Mouse (Mus musculus) liver, embryonic 14.5 days (tissue): Measurements from ENCODE around the gene Amotl1. TPM values are rescaled to one million over a fixed set of nuclear protein-coding genes. Genes with fewer than 3 reads are reported as not detected.

Experiments used
- ATAC-seq: fragments of 200-750 bp; cut with Nextera tagmentation; 2 replicates; pipeline ENCODE4 v1.8.0; 2017; ENCODE audit warnings: moderate number of reproducible peaks, mild to moderate bottlenecking, moderate library complexity; ENCODE audit not compliant: insufficient read depth
- DNase-seq, 3 experiments: peaks; one replicate each; pipeline ENCODE4 v3.0.0-alpha.2; 2012 to 2013; ENCODE audit warnings: low read depth in 3 of 3, low spot score in 3 of 3
- H3K27ac ChIP-seq: fragments of 300-500 bp; sonication (generic); 2 replicates; pipeline ENCODE4 v1.5.1; 2014; ENCODE audit warnings: moderate library complexity, mild to moderate bottlenecking, control low read depth, inconsistent platforms
- H3K27me3 ChIP-seq: fragments of 300-500 bp; sonication (generic); 2 replicates; pipeline ENCODE4 v1.6.1; 2014; ENCODE audit warnings: mild to moderate bottlenecking, low read length, moderate library complexity; ENCODE audit not compliant: control insufficient read depth, insufficient read depth
- H3K36me3 ChIP-seq: fragments of 300-500 bp; sonication (generic); replicated peaks from 2 replicates; pipeline ENCODE4 v1.6.1; 2014; ENCODE audit warnings: low read depth; ENCODE audit not compliant: control insufficient read depth, insufficient read depth
- H3K4me1 ChIP-seq, 2 experiments: fragments of 200-500 bp in 1 of 2; fragments of 300-500 bp in 1 of 2; sonication (generic) in 1 of 2; replicated peaks; 2 replicates each; pipeline ENCODE4 v1.6.1; 2012 to 2014; ENCODE audit warnings: antibody characterized with exemption in 1 of 2, inconsistent platforms in 1 of 2, low read length in 1 of 2; ENCODE audit not compliant: control insufficient read depth in 2 of 2, insufficient read depth in 2 of 2
- H3K4me2 ChIP-seq: fragments of 300-500 bp; sonication (generic); 2 replicates; pipeline ENCODE4 v1.6.1; 2014; ENCODE audit warnings: low read depth, mild to moderate bottlenecking, control low read depth, moderate library complexity
- H3K4me3 ChIP-seq, 2 experiments: fragments of 200-500 bp in 1 of 2; fragments of 300-500 bp in 1 of 2; sonication (generic) in 1 of 2; 2 replicates each; pipeline ENCODE4 v1.5.1; 2012 to 2014; ENCODE audit warnings: low read depth in 2 of 2, low read length in 2 of 2, mild to moderate bottlenecking in 2 of 2, control low read depth in 1 of 2, inconsistent platforms in 1 of 2, moderate library complexity in 1 of 2; ENCODE audit not compliant: insufficient read depth in 1 of 2
- H3K9ac ChIP-seq: fragments of 300-500 bp; sonication (generic); replicated peaks from 2 replicates; pipeline ENCODE4 v1.6.1; 2014; ENCODE audit warnings: mild to moderate bottlenecking, control low read depth, moderate library complexity
- H3K9me3 ChIP-seq: fragments of 300-500 bp; sonication (generic); 2 replicates; pipeline ENCODE4 v1.6.1; 2016; ENCODE audit warnings: low read length, mixed read lengths; ENCODE audit not compliant: control insufficient read depth
- CTCF ChIP-seq: IDR thresholded peaks from 2 replicates; pipeline ENCODE4 v1.5.1; 2016; ENCODE audit warnings: antibody characterized with exemption, low read depth, control low read depth
- EP300 ChIP-seq: IDR thresholded peaks from 2 replicates; pipeline ENCODE4 v1.6.1; 2016; ENCODE audit warnings: antibody characterized with exemption, low read depth
- WGBS: fragments of 180-500 bp; shearing (Covaris S2); extraction: QIAGEN DNeasy Blood & Tissue Kit; methylation state at CpG from one replicate; pipeline ENCODE4 v1.1.7; 2014; ENCODE audit not compliant: insufficient replicate concordance; 5-methylcytosine and 5-hydroxymethylcytosine counted together
- polyA plus RNA-seq, 2 experiments: library from polyadenylated mRNA; depleted of rRNA in 1 of 2; stranded (reverse) in 1 of 2; unstranded in 1 of 2; fragments of >200 nt; fragmentation: Nextera tagmentation in 1 of 2; extraction: Ambion mirVana in 1 of 2; gene quantifications; 2 replicates each; pipeline versions ENCODE4 v1.2.1 to v1.2.3; 2012 to 2014

Amotl1 gene
- polyA plus RNA-seq, 2 experiments: 1.7 to 2.0 TPM

DNA sequence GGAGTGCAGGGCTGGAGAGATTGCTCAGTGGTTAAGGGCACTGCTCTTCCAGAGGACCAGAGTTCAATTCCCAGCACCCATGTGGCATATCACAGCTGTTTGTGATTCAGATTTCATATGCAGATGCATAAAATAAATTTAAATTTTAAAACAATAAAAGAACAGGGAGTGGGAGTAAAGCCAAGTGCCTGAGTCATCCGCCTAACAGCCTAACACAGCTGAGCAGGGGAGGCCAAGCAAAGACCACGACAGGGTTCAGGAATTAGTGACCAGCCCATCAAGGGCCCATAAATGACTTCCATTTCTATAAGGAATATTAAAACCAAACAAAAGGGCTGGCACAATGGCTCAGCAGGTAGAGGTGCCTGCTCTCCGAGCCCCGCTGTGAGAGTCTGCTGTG, 84.3 kb downstream of the Amotl1 start:
- Histone ChIP-seq H3K36me3 (no peaks in the 10 kb centered on the region), H3K4me3 (no peak overlapping the region), H3K9me3 (no peaks in the 10 kb centered on the region), H3K4me2 (no peak overlapping the region), H3K27me3 (no peaks in the 10 kb centered on the region), H3K9ac (no peak overlapping the region), H3K27ac (no peak overlapping the region), H3K4me1 (no peaks in the 10 kb centered on the region)
- DNase-seq: no peak
- TF ChIP-seq CTCF: no peak
- TF ChIP-seq EP300: no peak
- ATAC-seq: no peak
- WGBS: 77% methylated on average over 4 of the region's 4 CpGs

DNA sequence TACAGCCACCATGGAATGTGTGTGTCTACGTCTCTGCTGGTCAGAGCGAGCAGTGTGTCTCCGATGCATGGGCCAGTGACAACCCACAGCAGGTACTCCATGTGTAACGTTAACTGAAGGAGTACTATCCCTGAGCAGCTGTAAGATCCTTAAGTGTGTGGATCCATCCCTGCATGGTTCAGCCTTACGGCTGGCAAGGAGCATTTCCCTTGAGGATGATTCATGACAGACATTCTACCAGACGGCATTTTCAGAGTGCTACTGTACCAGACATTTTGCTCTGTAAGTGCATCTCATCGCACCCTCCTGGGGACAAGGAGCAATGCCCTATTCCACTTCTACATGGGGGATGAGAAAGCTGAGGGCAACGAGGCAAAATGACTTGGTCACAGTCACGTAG, 84.9 kb downstream of the Amotl1 start:
- ATAC-seq (no peak), DNase-seq (no peak)
- WGBS: 66% methylated on average over 9 of the region's 9 CpGs
- Histone ChIP-seq H3K9me3 (no peaks in the 10 kb centered on the region), H3K27me3 (no peaks in the 10 kb centered on the region), H3K9ac (no peak overlapping the region), H3K36me3 (no peaks in the 10 kb centered on the region), H3K4me1 (no peaks in the 10 kb centered on the region), H3K4me3 (no peak overlapping the region), H3K4me2 (no peak overlapping the region), H3K27ac (no peak overlapping the region)
- TF ChIP-seq EP300: no peak
- no peak for TF ChIP-seq CTCF

DNA sequence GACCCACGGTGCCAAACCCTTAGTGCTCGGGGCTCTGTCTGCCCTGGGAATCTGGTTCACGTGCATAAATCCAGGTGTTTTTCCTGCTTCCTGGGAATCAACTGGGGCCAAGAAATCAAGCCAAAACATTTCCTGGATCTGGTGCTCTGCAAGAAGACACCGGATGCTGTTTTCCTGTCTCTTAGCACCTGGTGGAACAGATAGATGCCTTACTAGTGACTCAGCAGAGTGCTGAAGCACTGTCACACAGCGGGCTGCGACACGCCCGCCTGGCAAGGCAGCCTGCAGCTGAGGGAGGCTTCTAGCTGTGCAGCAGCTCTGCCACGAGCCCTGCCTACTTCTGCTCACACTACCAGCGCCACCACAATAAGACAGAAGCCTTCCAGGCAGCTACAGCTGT, 85.4 kb downstream of the Amotl1 start:
- no peaks in the 10 kb centered on the region for H3K4me1 ChIP-seq
- no peaks in the 10 kb centered on the region for H3K9me3 ChIP-seq
- no peaks in the 10 kb centered on the region for H3K27me3 ChIP-seq
- 18% methylated on average over 10 of the region's 10 CpGs for WGBS
- no peak for ATAC-seq
- DNase-seq: no peak
- no peak overlapping the region for H3K27ac ChIP-seq
- H3K36me3 ChIP-seq: no peaks in the 10 kb centered on the region
- no peak overlapping the region for H3K4me2 ChIP-seq
- TF ChIP-seq CTCF (no peak), EP300 (no peak)
- H3K9ac ChIP-seq: no peak overlapping the region
- H3K4me3 ChIP-seq: no peak overlapping the region

DNA sequence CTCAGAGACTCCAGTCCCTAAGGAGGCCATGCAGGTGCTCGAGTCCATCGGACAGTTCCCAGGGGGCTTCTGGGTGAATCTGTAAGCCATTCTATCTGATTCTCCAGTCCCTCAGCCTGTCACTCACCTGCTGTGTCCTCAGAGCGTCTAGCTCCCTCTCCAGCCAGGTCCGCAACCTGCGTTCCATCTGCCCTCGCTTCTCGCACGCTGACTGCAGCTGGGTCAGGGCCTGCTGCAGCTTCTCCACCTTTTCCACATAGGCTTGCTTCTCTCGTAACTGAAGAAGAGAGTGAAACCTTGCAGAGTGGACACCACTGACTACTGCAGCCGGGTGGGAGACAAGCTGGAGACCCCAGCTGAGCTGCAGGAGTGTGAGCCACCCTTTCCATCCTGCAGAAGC, 86.5 kb downstream of the Amotl1 start:
- Histone ChIP-seq H3K27ac (no peak overlapping the region), H3K36me3 (no peaks in the 10 kb centered on the region), H3K27me3 (no peaks in the 10 kb centered on the region), H3K4me1 (no peaks in the 10 kb centered on the region), H3K9me3 (no peaks in the 10 kb centered on the region), H3K9ac (no peak overlapping the region), H3K4me2 (no peak overlapping the region), H3K4me3 (no peak overlapping the region)
- no peak for DNase-seq
- TF ChIP-seq EP300: no peak
- TF ChIP-seq CTCF: no peak
- WGBS: 68% methylated on average over 10 of the region's 10 CpGs
- no peak for ATAC-seq

DNA sequence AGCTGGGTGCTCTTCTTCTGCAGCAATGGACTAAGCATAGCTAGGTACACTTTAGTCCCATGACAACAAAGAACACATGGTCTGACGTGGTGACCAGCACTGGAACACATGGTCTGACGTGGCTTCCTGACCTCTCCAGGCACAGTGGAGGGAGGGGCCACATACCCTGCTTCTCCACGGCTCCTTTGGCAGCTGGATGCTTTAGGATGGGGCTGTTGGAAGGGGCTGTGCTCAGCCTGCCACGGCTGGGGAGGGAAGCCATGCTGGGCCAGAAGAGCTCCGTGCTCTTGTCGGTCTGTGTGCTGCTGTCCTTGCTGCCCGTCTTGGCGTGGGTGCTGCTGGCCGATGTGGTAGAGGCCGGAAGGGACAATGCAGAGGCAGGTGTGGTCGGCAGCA, 96.5 kb downstream of the Amotl1 start:
- no peak for TF ChIP-seq EP300
- no peak for TF ChIP-seq CTCF
- no peak overlapping the region for H3K4me2 ChIP-seq
- no peaks in the 10 kb centered on the region for H3K27me3 ChIP-seq
- ATAC-seq (no peak), DNase-seq (no peak)
- H3K9me3 ChIP-seq: no peaks in the 10 kb centered on the region
- H3K4me1 ChIP-seq: no peaks in the 10 kb centered on the region
- no peak overlapping the region for H3K4me3 ChIP-seq
- H3K36me3 ChIP-seq: no peaks in the 10 kb centered on the region
- no peak overlapping the region for H3K9ac ChIP-seq
- WGBS: 58% methylated on average over 11 of the region's 11 CpGs
- no peak overlapping the region for H3K27ac ChIP-seq
